Mouse (Mus musculus) T-cell, adult 2 months (primary cell): ENCODE data around the gene Rer1.
"Not testable (repeated sequence)": the region's sequence is repeated elsewhere in the genome, so short reads cannot be mapped to it uniquely, and the experiment has no call there.

Experiments
- DNase-seq: peaks from one replicate; pipeline ENCODE4 v3.0.0; 2022; ENCODE audit warnings: low spot score

Gene Rer1

DNA sequence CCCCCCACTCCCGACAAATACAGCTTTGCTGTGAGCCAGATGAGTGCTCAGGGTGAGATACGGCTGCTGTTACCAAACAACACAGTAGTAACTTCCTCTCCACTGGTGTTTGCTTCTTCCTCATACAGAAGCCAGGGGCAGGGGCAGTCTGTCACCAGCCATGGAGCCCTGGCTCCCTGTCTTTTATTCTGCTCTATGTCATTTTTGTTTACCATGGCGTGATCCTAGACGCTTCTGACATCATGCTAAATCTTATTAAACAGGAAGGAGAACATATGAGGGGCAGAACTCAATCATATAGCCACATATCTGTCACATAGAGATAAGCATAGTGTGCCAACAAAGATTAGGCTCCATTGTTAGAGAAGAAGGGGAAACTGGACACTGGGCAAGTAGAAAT, 30.4 kb upstream of the Rer1 start:
- no peak for DNase-seq

GRCm38 (mm10) chr4:155113766-155114410, 27.7 kb upstream of the Rer1 start:
- DNase-seq, result no peak

- DNase-seq, result no peak
Observed at GRCm38 (mm10) chr4:155109471-155109870, 23.3 kb upstream of the Rer1 start.

DNA sequence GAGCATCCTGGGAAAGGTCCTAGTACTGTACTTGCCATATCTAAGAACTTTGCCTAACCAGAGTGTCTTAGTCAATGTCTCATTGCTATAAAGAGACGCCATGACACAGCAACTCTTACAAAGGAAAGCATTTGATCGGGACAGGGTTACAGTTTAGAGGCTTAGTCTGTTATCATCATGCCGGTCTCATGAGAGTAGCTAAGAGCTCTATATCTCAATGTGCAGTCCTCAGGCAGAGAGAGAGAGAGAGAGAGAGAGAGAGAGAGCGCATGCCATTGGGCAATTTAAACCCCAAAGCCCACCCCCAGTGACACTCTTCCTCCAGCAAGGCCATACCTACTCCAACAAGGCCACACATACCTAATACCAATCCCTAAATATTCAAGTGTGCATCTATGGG, 21.7 kb upstream of the Rer1 start:
- DNase-seq, result no peak

DNA sequence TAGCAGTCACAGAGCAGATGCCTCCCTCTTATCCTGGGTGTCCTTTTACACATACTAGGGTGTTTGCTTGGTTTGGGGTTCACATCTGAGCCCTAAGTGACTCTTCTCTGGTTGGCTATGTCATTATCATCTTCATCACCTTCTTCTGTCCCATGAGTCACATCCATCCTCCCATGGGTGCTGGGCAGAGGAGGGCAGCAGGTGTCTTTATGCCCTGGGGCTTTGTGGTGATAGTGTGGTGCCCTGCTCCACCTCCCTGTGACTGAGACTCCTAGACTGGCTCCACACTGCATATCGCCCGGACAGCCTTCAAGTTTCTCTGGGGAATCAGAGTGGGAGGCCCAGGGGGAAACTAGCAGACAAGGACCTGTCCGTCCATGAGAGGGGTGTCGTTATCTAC, 12.4 kb upstream of the Rer1 start:
- no peak for DNase-seq

DNA sequence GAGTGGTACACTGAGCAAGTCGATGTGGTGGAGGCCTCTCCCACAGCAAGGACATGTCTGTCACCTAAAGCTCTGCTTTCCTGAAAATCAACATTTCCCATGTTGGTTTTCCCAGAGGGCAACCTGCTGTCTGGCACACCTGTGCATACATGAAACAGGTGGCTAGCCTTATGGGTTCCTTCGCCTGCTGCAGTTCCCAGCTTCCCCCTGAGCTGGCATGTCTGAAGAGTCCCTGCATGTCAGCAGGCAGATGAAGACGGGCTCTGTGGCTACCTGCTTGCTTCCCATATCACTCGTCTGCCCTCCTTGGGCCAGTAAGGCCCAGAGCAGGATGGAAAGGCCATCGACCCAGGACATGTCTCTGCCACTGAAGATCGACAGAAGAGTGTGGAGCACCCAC, 11.3 kb upstream of the Rer1 start:
- DNase-seq, result no peak

GRCm38 (mm10) chr4:155095967-155096366, 9.8 kb upstream of the Rer1 start:
- DNase-seq, result no peak

DNA sequence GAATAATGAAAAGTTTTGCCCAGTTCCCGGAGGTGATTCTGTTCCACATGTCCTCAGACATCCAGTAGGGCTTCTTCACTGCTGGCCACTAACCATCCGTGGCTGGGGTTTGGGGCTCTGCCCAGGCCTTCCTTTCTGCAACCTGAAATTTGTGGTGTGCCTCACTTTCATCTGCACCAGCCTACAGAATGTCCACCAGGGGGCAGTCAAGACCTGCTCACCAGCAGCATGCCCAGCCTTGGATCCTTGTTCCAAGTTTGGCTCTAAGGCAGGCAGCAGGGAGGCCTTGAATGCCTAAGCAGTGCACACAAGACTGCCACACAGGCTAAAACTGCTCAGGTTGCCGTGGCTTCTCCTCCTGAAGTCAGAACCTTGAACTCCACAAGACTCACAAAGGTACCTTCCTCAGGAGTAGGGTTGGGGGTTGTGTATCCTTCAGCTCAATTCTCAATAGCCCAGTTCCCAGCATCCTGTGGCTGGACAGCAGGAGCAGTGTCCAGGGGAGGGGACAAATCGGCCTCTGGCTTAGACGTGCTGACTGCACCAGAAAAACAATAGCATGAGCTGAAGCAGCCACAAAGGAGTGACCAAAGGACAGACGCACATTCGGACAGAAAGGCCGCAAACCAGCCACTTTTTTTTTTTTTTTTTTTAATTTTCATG, 9.2 kb upstream of the Rer1 start:
- peak; percentile 84 for DNase-seq

DNA sequence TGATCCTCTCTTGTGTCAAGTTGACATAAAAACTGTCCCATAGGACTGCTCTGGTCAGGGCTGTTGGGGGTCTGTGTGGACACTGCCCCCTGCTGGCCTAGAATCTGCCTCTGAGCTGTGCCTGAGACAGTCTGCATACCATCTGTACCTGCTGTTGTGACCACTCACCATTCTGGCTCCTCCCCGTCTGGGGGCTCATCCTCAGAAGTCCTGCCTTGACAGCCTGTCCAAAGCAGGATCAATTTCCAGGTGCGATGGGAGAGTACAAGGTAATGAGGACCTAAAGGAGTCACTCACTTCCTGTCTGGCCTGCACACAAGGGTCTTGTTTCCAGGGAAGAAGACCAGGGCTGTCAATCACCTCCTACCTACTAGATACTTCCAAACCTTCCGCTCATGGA, 8.4 kb upstream of the Rer1 start:
- DNase-seq, result peak; percentile 41

DNA sequence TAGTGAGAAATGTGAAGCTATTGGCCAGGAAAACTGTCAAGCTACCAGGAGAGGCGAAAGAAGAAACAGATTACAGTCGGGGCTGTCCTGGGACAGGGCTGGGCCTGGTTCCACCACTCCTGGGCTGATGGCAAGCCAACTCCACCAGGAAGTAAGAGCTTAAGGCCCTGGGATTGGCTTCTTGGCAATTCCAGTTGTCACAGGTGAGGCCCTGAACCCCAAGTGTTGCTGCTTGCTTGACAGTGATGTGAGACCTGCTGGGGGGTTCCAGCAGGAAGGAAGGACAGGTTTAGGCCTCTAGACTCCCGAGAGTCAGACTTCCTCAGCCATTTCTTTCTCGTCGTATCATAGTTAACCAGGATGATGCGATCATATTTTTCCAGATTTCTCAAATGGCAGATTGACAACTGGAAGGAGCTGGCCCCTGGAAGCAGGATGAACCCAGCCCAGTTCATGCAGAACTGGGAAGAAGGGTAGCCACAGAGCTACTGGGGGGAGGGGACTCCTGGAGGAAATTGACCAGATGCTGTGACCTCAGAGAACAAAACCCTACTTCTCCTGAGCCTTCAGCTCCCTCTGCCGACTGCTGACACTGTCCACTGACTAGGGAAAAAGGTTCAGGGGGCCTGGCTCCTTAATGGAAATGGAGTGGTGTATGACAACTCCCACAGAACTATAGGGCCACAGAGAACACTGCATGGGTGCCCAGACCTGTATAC, 7.4 kb upstream of the Rer1 start:
- no peak for DNase-seq

- DNase-seq, result no peak
Observed at GRCm38 (mm10) chr4:155092718-155093430, 6.7 kb upstream of the Rer1 start.

- DNase-seq, result no peak
Observed at GRCm38 (mm10) chr4:155090688-155091449, 4.7 kb upstream of the Rer1 start.

DNA sequence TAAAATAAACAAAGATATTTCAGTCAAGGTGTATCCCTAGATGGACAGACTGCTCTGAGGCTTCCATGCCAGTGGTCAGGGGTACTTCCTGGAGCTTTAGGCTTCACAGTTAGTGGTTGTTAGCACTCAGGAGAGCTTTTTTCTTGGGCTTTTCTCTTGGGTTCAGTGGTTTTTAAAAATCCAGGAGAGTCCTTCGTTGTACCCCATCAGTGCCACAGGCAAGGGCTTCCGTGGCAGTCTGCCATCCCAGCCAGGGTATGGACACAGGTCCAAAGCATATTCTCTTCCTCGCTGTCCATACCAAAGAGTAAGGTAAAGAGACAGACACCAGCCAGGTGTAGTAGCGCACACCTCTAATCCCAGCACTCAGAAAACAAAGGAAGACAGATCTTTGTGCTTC, 4.0 kb upstream of the Rer1 start:
- DNase-seq, result no peak

DNA sequence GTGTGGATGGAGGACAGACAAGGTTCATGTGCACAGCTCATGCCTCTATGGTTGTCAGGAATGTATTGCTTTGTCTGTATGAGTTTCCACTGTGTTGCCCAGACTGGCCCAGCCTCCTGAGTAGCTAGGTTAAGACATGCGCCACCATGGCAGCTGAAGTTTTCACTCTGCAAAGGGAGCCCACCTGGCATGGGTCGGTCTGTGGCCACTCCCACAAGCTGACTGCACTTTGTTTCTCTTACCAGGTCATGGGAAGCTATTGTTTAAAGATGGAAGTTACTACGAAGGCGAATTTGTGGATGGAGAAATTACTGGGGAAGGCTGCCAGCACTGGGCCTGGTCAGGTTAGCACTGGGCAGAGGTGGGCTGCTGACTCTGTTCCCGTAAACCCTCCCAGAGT, 3.1 kb upstream of the Rer1 start:
- no peak for DNase-seq

GRCm38 (mm10) chr4:155085206-155086107, 725 bp downstream of the Rer1 start:
- DNase-seq, result no peak

GRCm38 (mm10) chr4:155084351-155084750, 1.8 kb downstream of the Rer1 start:
- DNase-seq, result no peak

DNA sequence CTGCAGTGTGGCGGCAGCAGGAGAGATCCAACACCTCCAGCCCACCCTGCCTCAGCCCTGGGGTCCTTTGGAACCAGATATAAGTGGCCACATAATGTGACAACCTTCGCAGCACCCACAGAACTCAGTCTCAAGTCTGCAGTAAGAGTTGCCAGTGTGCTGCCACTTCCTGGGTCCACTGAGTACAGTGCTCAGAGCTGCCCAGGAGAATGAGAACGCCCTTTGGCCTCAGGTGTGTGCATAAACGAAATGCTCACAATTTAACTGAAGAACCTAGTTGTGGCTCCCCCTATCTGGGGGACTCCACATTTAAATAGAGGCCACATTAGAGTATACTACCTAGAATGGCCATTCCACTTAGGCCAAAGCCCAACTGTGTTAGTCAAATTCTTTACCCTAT, 2.6 kb downstream of the Rer1 start:
- no peak for DNase-seq

DNA sequence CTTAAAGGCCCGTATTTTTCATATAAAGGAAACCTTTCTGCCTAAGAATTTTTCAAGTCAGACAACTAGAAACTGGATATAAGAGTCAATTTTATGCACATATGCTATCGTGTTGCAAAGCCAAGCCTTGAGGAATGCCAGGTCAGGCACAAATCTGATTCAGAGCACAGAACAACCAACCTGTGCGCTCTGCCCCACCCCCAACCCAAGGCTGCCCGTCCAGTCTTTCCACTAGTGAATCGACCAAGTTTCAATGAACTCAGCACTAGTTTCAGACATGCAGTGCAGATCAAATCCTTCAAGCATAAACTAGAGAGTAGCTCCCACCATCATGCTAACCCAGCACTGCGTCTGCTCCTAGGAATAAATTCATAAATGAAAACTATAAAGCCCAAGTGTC, 6.5 kb downstream of the Rer1 start:
- DNase-seq, result no peak

DNA sequence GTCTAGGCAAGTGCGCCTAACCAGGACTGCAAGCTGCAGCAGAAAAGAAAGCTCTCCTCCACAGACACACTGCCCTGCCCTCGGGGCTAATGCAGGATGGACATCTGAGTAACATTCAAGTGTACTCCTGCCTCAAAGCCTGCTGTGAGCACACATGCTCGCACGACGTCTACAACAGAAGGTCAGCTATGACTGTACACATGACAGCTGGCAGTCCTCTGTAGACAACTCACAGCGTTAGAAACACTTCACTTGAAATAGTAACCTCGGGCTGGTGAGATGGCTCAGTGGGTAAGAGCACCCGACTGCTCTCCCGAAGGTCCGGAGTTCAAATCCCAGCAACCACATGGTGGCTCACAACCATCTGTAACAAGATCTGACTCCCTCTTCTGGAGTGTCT, 7.4 kb downstream of the Rer1 start:
- DNase-seq, result not testable (repeated sequence)

DNA sequence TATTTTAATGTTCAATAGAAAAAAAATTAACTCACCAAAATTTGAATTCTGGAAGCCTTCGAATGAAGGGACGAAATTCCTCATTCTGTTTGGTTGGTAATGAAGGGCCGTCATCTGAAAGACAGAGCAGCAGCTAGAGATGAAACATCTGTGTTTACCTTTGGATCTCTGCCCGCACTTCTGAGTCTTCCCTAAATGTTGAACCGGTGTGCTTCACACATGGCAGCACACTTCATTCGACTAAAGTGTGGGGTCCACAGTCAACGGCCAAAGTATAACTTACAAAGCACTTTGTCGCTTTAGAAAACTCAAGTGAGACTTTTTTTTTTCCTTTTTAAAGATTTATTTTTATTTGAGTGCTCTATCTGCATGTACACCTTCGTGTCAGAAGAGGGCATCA, 9.5 kb downstream of the Rer1 start:
- no peak for DNase-seq

- no peak for DNase-seq
Observed at GRCm38 (mm10) chr4:155075813-155076212, 10.4 kb downstream of the Rer1 start.
